Mouse (Mus musculus) myocyte (in vitro differentiated cells): ENCODE results near the gene Fam221a. TPM values are rescaled to one million over a fixed set of nuclear protein-coding genes. Genes with fewer than 3 reads are reported as not detected.
A peak's percentile ranks its signal among the peaks of the same experiment; 100 is the strongest.

ENCODE experiments used
- H3K27me3 ChIP-seq: one replicate; pipeline ENCODE4 v1.6.1; 2011; ENCODE audit not compliant: control insufficient read depth, insufficient read depth, insufficient read length
- H3K36me3 ChIP-seq: one replicate; pipeline ENCODE4 v1.6.1; 2011; ENCODE audit not compliant: control insufficient read depth, insufficient read depth
- H3K4me2 ChIP-seq: one replicate; pipeline ENCODE4 v1.6.1; 2011; ENCODE audit warnings: low read depth, control low read depth
- H3K4me3 ChIP-seq: one replicate; pipeline ENCODE4 v1.5.1; 2011; ENCODE audit warnings: mild to moderate bottlenecking, control low read depth, moderate library complexity
- H3K79me2 ChIP-seq: one replicate; pipeline ENCODE4 v1.6.1; 2011; ENCODE audit not compliant: control insufficient read depth, insufficient read depth
- H3ac ChIP-seq: one replicate; pipeline ENCODE4 v1.6.1; 2011; ENCODE audit not compliant: control insufficient read depth, insufficient read length
- CEBPB ChIP-seq: IDR thresholded peaks from 2 replicates; pipeline ENCODE4 v1.6.1; 2011; ENCODE audit warnings: mild to moderate bottlenecking, moderate library complexity; ENCODE audit not compliant: poor library complexity, insufficient read depth, severe bottlenecking
- E2F4 ChIP-seq: IDR thresholded peaks from one replicate; pipeline ENCODE4 v1.6.1; 2011; ENCODE audit warnings: mild to moderate bottlenecking, control low read depth, moderate library complexity; ENCODE audit not compliant: insufficient read depth
- MAX ChIP-seq: IDR thresholded peaks from one replicate; pipeline ENCODE4 v1.6.1; 2011; ENCODE audit warnings: low read depth, mild to moderate bottlenecking, control low read depth
- MYOD1 ChIP-seq, 3 experiments: IDR thresholded peaks; one replicate each; pipeline ENCODE4 v1.6.1; 2011; ENCODE audit warnings: control low read depth in 2 of 3, low read depth in 2 of 3, mild to moderate bottlenecking in 2 of 3, moderate library complexity in 1 of 3; ENCODE audit not compliant: insufficient read length in 2 of 3, control insufficient read depth in 1 of 3
- MYOG ChIP-seq, 3 experiments: IDR thresholded peaks; one replicate each; pipeline ENCODE4 v1.6.1; 2011; ENCODE audit warnings: control low read depth in 2 of 3, low read depth in 2 of 3, mild to moderate bottlenecking in 2 of 3; ENCODE audit not compliant: insufficient read length in 2 of 3, control insufficient read depth in 1 of 3, insufficient read depth in 1 of 3
- POLR2A ChIP-seq: IDR thresholded peaks from one replicate; pipeline ENCODE4 v1.6.1; 2011; ENCODE audit warnings: low read depth, mild to moderate bottlenecking, control low read depth, moderate library complexity; ENCODE audit not compliant: insufficient read length
- POLR2AphosphoS2 ChIP-seq: IDR thresholded peaks from one replicate; pipeline ENCODE4 v1.6.1; 2011; ENCODE audit warnings: low read depth, control low read depth; ENCODE audit not compliant: insufficient read length
- REST ChIP-seq: IDR thresholded peaks from one replicate; pipeline ENCODE4 v1.6.1; 2011; ENCODE audit warnings: mild to moderate bottlenecking, control low read depth, moderate library complexity; ENCODE audit not compliant: insufficient read depth, insufficient read length
- SRF ChIP-seq: IDR thresholded peaks from one replicate; pipeline ENCODE4 v1.6.1; 2011; ENCODE audit warnings: low read depth; ENCODE audit not compliant: control insufficient read depth, insufficient read length
- TCF12 ChIP-seq: IDR thresholded peaks from one replicate; pipeline ENCODE4 v1.6.1; 2011; ENCODE audit warnings: mild to moderate bottlenecking, control low read depth; ENCODE audit not compliant: poor library complexity, insufficient read depth, severe bottlenecking
- TCF3 ChIP-seq: IDR thresholded peaks from one replicate; pipeline ENCODE4 v1.6.1; 2011; ENCODE audit warnings: low read depth, control low read depth; ENCODE audit not compliant: insufficient read length
- USF1 ChIP-seq: IDR thresholded peaks from one replicate; pipeline ENCODE4 v1.6.1; 2011; ENCODE audit warnings: low read depth, mild to moderate bottlenecking, control low read depth, moderate library complexity
- polyA plus RNA-seq: library from polyadenylated mRNA; unstranded; fragments of >200 nt; fragmentation: generic; extraction: Trizol; gene quantifications from one replicate; pipeline ENCODE4 v1.2.1, GENCODE M21; 2012; ENCODE audit warnings: missing spikeins

Gene Fam221a
- polyA plus RNA-seq, result 0.85 TPM

DNA sequence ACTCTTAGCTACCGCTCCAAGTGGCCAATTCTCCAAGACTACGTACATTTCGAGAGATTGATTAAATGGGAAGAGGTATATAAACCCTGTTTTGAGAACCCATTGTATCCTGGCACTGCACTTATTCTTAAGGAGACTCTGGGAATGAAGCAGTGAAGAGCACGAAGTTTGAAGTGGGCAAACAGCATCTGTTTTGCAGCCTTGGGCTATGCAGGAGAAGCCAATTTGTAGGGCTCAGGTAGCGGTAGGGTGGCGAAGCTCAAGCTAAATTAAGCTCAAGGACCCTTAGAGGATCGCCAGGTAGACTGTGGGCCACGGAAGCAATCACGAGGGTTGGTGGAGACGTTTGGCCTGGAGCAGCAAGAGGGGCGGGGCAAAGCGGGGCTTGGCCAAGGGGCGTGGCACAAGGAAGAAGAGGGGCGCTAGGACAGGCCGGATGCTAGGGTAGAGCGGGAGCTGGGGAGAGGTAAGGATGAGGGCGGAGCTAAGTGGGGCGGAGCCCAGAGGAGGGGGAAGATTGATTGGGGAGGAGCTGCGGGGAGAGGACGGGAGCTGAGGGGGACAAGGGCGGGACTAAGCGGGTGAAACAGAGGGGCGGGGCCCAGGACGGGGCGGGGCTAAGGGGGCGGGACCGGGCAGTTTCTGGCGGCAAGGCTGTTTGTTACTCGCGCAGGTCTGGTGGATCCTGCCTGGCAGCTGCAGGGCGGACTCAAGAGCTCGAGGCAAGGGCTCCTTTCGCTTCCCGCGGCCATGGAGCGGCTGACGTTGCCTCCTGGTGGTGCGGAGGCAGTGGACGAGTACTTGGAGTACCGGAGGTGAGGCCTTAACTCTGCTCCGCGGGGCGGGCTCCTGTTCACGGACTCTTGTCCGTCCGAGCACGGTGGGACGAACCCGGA lies at the start of gene Fam221a:
TSS of gene Fam221a (plus strand) at position 581 of the 896 bp plus-strand sequence.
- H3K4me2 ChIP-seq, result peak within 1 kb of the TSS; percentile 96
- H3K79me2 ChIP-seq, result no peaks in the 10 kb centered on the region
- TF ChIP-seq CEBPB, result no peak
- TF ChIP-seq MYOD1 (IDR thresholded peaks at IDR 0.05; ENCODE audit: control insufficient read depth in 1 of 3, insufficient read length in 2 of 3, low read depth in 2 of 3), result peak in 2 of 3 experiments; percentile 42 to 56
- TF ChIP-seq REST, result no peak
- peak; percentile 67 for TF ChIP-seq POLR2A
- peak in 2 of 3 experiments; percentile 26 to 49 for TF ChIP-seq MYOG (IDR thresholded peaks at IDR 0.05; ENCODE audit: control insufficient read depth in 1 of 3, insufficient read depth in 1 of 3, insufficient read length in 2 of 3, low read depth in 2 of 3)
- no peak for TF ChIP-seq E2F4
- TF ChIP-seq USF1, result no peak
- TF ChIP-seq TCF3, result no peak
- TF ChIP-seq POLR2AphosphoS2, result no peak
- H3K36me3 ChIP-seq, result no peaks in the 10 kb centered on the region
- H3K4me3 ChIP-seq, result peak within 1 kb of the TSS; percentile 30
- H3ac ChIP-seq, result peak within 1 kb of the TSS; percentile 29
- no peaks in the 10 kb centered on the region for H3K27me3 ChIP-seq

DNA sequence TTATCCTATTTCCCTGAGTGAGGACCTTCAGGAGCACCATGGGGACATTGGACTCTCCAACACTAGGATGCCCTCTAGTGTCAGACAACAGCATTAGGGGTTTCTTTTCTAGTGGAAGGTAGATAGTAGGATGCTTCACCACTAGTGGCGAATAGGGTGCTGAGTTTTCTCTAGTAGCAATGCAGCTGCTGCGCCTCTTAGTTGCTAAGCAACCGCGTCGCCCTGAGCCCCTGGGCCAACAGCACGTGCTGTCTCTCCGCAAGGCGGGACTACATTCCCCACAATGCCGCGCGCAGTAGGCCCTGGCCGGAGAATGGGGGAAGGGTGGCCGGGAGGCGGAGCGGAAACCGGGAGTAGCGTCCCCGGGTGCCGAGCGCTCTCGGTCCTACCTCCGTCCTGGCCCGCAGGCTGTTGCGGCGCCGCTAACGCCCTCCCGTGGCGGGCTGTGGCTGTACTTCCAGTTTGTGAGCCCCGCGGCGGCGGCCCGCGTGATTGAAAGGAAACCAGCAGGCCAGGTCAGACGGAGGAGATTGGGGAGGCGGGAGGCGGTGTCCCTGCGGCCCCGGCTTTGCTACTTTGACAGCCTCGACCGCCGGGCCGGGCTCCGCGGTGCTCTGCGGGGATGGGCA lies 48.5 kb upstream of the Fam221a start, which contains the start of gene Ccdc126:
TSS of gene Ccdc126 (plus strand) at position 309 of the 629 bp plus-strand sequence.
- Histone ChIP-seq H3K27me3 (peaks cover 7% of the 10 kb centered on the region), H3K79me2 (no peaks in the 10 kb centered on the region), H3K36me3 (no peaks in the 10 kb centered on the region), H3K4me3 (peak within 1 kb of the TSS; percentile 31), H3K4me2 (peak within 1 kb of the TSS; percentile 61), H3ac (no peak within 1 kb of the TSS)
- TF ChIP-seq USF1, result peak; percentile 85
- no peak for TF ChIP-seq REST
- peak; percentile 77 to 91 (median 88) for TF ChIP-seq MYOG (IDR thresholded peaks at IDR 0.05; ENCODE audit: control insufficient read depth in 1 of 3, insufficient read depth in 1 of 3, insufficient read length in 2 of 3, low read depth in 2 of 3)
- no peak for TF ChIP-seq TCF12
- TF ChIP-seq POLR2A, result peak; percentile 81
- no peak for TF ChIP-seq CEBPB
- peak; percentile 78 for TF ChIP-seq MAX
- peak; percentile 69 for TF ChIP-seq POLR2AphosphoS2
- peak; percentile 44 to 88 (median 87) for TF ChIP-seq MYOD1 (IDR thresholded peaks at IDR 0.05; ENCODE audit: control insufficient read depth in 1 of 3, insufficient read length in 2 of 3, low read depth in 2 of 3)
- no peak for TF ChIP-seq TCF3
- peak; percentile 36 for TF ChIP-seq SRF

DNA sequence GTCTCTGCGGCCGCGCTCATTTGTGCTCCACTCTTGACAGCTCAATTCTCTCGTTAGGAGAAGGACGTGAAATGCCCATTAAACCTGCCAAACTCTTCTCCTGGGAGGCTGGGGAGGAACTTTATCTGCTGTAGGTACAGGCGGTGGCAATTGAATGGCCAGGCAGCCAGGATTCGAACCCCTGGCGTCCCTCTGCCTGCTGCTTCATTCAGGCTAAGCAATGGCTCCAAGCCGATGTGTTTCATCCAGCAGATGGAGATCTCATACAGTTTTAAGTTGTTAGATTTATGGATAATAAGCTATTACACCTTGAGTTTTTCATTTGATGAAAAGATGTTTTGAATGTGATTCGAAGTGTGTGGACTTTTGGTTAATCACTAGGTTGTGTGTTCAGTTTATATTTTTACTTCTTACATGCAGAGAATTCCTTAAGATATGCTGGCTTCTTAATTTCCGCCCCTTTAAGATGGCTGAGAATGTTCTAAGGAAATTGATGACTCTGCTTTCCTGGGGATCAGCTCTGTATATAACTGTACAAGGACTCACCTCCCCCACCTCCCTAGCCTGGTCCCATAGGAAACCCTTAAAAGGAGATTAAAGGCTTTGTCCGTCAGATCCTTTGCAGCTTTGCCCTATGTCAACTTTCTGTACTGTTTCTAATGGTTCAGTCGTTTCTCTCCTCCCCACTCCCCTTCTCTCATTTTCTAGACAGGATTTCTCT lies 47.8 kb upstream of the Fam221a start:
- no peaks in the 10 kb centered on the region for H3K36me3 ChIP-seq
- H3K4me2 ChIP-seq, result peak overlapping the region; percentile 61
- H3ac ChIP-seq, result no peak overlapping the region
- no peaks in the 10 kb centered on the region for H3K79me2 ChIP-seq
- peak overlapping the region; percentile 31 for H3K4me3 ChIP-seq
- TF ChIP-seq POLR2A (no peak), POLR2AphosphoS2 (no peak), TCF12 (no peak), MAX (no peak)
- H3K27me3 ChIP-seq, result peaks cover 7% of the 10 kb centered on the region

DNA sequence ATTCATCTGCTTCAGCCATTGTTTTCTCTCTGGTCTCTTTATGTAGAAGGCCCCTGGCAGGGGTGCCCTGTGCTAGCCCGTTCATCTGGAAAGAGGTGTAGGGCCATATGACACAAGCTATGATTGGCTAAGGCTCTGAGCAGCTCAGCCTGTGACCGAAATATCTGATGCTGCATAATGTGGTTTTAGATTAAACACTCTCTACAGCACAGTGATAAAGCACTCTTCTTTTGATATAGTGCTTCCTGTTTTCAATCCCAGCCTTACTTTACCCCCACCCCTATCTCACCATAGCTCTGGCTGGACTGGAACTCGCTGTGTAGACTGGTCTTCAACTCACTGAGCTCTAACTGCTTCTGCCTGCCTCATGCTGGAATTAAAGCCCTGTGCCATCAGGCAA lies 46.2 kb upstream of the Fam221a start:
- no peak overlapping the region for H3K4me3 ChIP-seq
- H3ac ChIP-seq, result no peak overlapping the region
- H3K79me2 ChIP-seq, result no peaks in the 10 kb centered on the region
- H3K4me2 ChIP-seq, result no peak overlapping the region
- peaks cover 7% of the 10 kb centered on the region for H3K27me3 ChIP-seq
- TF ChIP-seq USF1 (no peak), CEBPB (no peak), MYOG (IDR thresholded peaks at IDR 0.05; ENCODE audit: control insufficient read depth in 1 of 3, insufficient read depth in 1 of 3, insufficient read length in 2 of 3, low read depth in 2 of 3) (no peak), SRF (no peak), E2F4 (no peak), TCF12 (no peak), POLR2AphosphoS2 (no peak), TCF3 (no peak), MAX (no peak), REST (no peak), MYOD1 (IDR thresholded peaks at IDR 0.05; ENCODE audit: control insufficient read depth in 1 of 3, insufficient read length in 2 of 3, low read depth in 2 of 3) (no peak), POLR2A (no peak)
- H3K36me3 ChIP-seq, result no peaks in the 10 kb centered on the region
